Mouse (Mus musculus) heart, adult 2 months (tissue): ENCODE measurements at regions not wholly inside any gene's neighbourhood (a gene's known extent, or its start where the extent isn't known, plus 50 kb on each side); places are given as distances from the start of the nearest gene placed in this dataset.

Source experiments
- CTCF ChIP-seq: fragments of 200-600 bp; IDR thresholded peaks from 2 replicates; pipeline ENCODE4 v1.8.1; 2022; ENCODE audit warnings: antibody characterized with exemption, mild to moderate bottlenecking, moderate library complexity
- EP300 ChIP-seq: fragments of 200-500 bp; IDR thresholded peaks from 2 replicates; pipeline ENCODE4 v1.6.1; 2011; ENCODE audit warnings: low read depth, low read length, control low read depth; ENCODE audit not compliant: insufficient read depth

DNA sequence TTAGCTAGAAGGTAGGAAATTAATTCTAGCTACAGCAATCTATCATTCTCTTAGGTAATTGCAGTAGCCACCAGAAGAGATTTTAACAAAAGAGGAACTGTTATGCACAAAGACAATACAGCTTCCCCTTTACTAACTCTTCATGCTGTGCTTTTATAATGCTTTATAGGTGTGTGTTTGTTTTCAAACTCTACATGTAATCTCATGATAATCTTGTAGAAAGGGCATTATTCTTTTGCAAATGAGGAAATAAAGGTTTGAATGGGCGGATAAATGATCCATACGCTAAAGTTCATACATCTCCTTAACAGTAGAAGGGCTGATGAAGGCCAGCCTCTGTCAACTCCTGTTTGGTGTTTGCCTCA lies 273.8 kb upstream of the Pfkp start:
- TF ChIP-seq CTCF: no peak
- no peak for TF ChIP-seq EP300
